Mouse (Mus musculus): ENCODE results near the gene Psmc3ip. TPM values are rescaled to one million over a fixed set of nuclear protein-coding genes. Genes with fewer than 3 reads are reported as not detected.
"Not testable (repeated sequence)": the region's sequence is repeated elsewhere in the genome, so short reads cannot be mapped to it uniquely, and the experiment has no call there.

Gene Psmc3ip
- 7.1 and 7.9 TPM in 2 replicates for polyA plus RNA-seq (2012; rRNA removed)

- DNase-seq (ENCODE audit: low spot score), result peak; percentile 74
Measured at GRCm38 (mm10) chr11:101095314-101096024, at the start of gene Psmc3ip. Psmc3ip (minus strand) TSS chr11:101095436.

GRCm38 (mm10) chr11:101143338-101144225 is 48.3 kb upstream of the Psmc3ip start:
- DNase-seq (ENCODE audit: low spot score), result no peak

GRCm38 (mm10) chr11:101142215-101142967 is 47.2 kb upstream of the Psmc3ip start:
- DNase-seq (ENCODE audit: low spot score), result no peak

- DNase-seq (ENCODE audit: low spot score), result no peak
Measured at GRCm38 (mm10) chr11:101141088-101141487, 45.9 kb upstream of the Psmc3ip start.

- no peak for DNase-seq (ENCODE audit: low spot score)
Measured at GRCm38 (mm10) chr11:101140164-101140819, 45.1 kb upstream of the Psmc3ip start.

- DNase-seq (ENCODE audit: low spot score), result peak; percentile 42
Measured at GRCm38 (mm10) chr11:101138536-101139181, 43.4 kb upstream of the Psmc3ip start.

- DNase-seq (ENCODE audit: low spot score), result no peak
Measured at GRCm38 (mm10) chr11:101137000-101137399, 41.8 kb upstream of the Psmc3ip start.

- no peak for DNase-seq (ENCODE audit: low spot score)
Measured at GRCm38 (mm10) chr11:101134217-101134865, 39.1 kb upstream of the Psmc3ip start.

- DNase-seq (ENCODE audit: low spot score), result no peak
Measured at GRCm38 (mm10) chr11:101133037-101133436, 37.8 kb upstream of the Psmc3ip start.

- no peak for DNase-seq (ENCODE audit: low spot score)
Measured at GRCm38 (mm10) chr11:101131701-101132100, 36.5 kb upstream of the Psmc3ip start.

- no peak for DNase-seq (ENCODE audit: low spot score)
Measured at GRCm38 (mm10) chr11:101131187-101131586, 36.0 kb upstream of the Psmc3ip start.

GRCm38 (mm10) chr11:101130056-101130756 is 35.0 kb upstream of the Psmc3ip start:
- no peak for DNase-seq (ENCODE audit: low spot score)

- no peak for DNase-seq (ENCODE audit: low spot score)
Measured at GRCm38 (mm10) chr11:101128996-101129577, 33.9 kb upstream of the Psmc3ip start.

- DNase-seq (ENCODE audit: low spot score), result no peak
Measured at GRCm38 (mm10) chr11:101127075-101127474, 31.8 kb upstream of the Psmc3ip start.

GRCm38 (mm10) chr11:101125008-101125407 is 29.8 kb upstream of the Psmc3ip start:
- DNase-seq (ENCODE audit: low spot score), result not testable (repeated sequence)

- not testable (repeated sequence) for DNase-seq (ENCODE audit: low spot score)
Measured at GRCm38 (mm10) chr11:101124494-101124893, 29.3 kb upstream of the Psmc3ip start.

- no peak for DNase-seq (ENCODE audit: low spot score)
Measured at GRCm38 (mm10) chr11:101120545-101121188, 25.4 kb upstream of the Psmc3ip start.

- DNase-seq (ENCODE audit: low spot score), result peak; percentile 97
Measured at GRCm38 (mm10) chr11:101119761-101120544, 24.7 kb upstream of the Psmc3ip start, which contains the start of the genes Retreg3 and Tubg1. Retreg3 (minus strand) TSS chr11:101119893. Tubg1 (plus strand) TSS chr11:101119938.

All from urinary bladder, adult 2 months (tissue).